Comparison of ENCODE assay signal across 21 mouse cellular contexts in genomic region chr13:98469916-98470315, GRCm38 (mm10). TPM values are rescaled to one million over a fixed set of nuclear protein-coding genes. Genes with fewer than 3 reads are reported as not detected.
DNase-seq lines count a peak whose midpoint lies in the region; TF ChIP-seq lines count a peak whose summit lies in the region.
"Had no signal": no experiment of that assay in that cellular context is flagged by ENCODE, and none has a peak within 500 bp of the region (broad histone marks: within the 10 kb centered on the region; RNA-seq: fewer than 3 reads in every experiment).

No protein-coding gene starts in this region.

- no peak overlapping the region for H3K27ac ChIP-seq in heart, embryonic 10.5 days
- 0 out of 2 replicates have a peak overlapping the region, but pooled peaks have one; percentile 8 for H3K27ac ChIP-seq in layer of hippocampus, adult 2 months
- H3K27ac ChIP-seq in forebrain, embryonic 10.5 days: no peak overlapping the region
- H3K27ac ChIP-seq: embryonic facial prominence, embryonic 13.5 days; forebrain, embryonic 12.5 days; forebrain, embryonic 15.5 days; heart, adult 2 months; hindbrain, embryonic 14.5 days; hindbrain, postnatal 0 days had no signal

- DNase-seq in heart, embryonic 10.5 days (ENCODE audit: low spot score): peak; percentile 42
- no peak for DNase-seq in heart, postnatal 4 days
- peak in 1 of 2 experiments; percentile 42 for DNase-seq in layer of hippocampus, adult 2 months (ENCODE audit: low spot score in 2 of 2)
- no peak for DNase-seq in layer of hippocampus, adult 8-10 months (ENCODE audit: low spot score in 2 of 2)
- DNase-seq in layer of hippocampus, adult 9-10 months (ENCODE audit: low spot score): peak; percentile 8
- DNase-seq in forebrain, embryonic 10.5 days (ENCODE audit: extremely low spot score, low spot score): no peak
- DNase-seq: adrenal gland, adult 2 months; adrenal gland, postnatal 14 days; cerebellum, adult 11 months; cerebellum, adult 2 months; cerebellum, adult 9-11 months; cerebellum, postnatal 25 days; gastrocnemius, postnatal 25 days; heart, postnatal 36 days had no signal

- H3K4me1 ChIP-seq in heart, embryonic 10.5 days: peaks cover 15% of the 10 kb centered on the region; the same call in 1 of the 2 replicates
- H3K4me1 ChIP-seq in forebrain, embryonic 10.5 days: no peaks in the 10 kb centered on the region
- H3K4me1 ChIP-seq: forebrain, embryonic 12.5 days; forebrain, embryonic 15.5 days had no signal

- no peak overlapping the region for H3K4me3 ChIP-seq in heart, embryonic 10.5 days
- H3K4me3 ChIP-seq in layer of hippocampus, adult 2 months: no peak overlapping the region
- H3K4me3 ChIP-seq in forebrain, embryonic 10.5 days: no peak overlapping the region
- H3K4me3 ChIP-seq: embryonic facial prominence, embryonic 13.5 days; forebrain, embryonic 12.5 days; forebrain, embryonic 15.5 days; heart, adult 2 months had no signal

- no peaks in the 10 kb centered on the region for H3K9me3 ChIP-seq in heart, embryonic 10.5 days
- H3K9me3 ChIP-seq in forebrain, embryonic 10.5 days: no peaks in the 10 kb centered on the region
- H3K9me3 ChIP-seq: embryonic facial prominence, embryonic 13.5 days; forebrain, embryonic 12.5 days; forebrain, embryonic 15.5 days had no signal

- H3K36me3 ChIP-seq in heart, embryonic 10.5 days: no peaks in the 10 kb centered on the region
- no peaks in the 10 kb centered on the region for H3K36me3 ChIP-seq in forebrain, embryonic 10.5 days (replicated peaks)
- H3K36me3 ChIP-seq: embryonic facial prominence, embryonic 13.5 days; forebrain, embryonic 12.5 days; forebrain, embryonic 15.5 days had no signal

- peak; percentile 17; the same call in 1 of the 2 replicates for TF ChIP-seq CTCF in layer of hippocampus, adult 2 months (conservative IDR thresholded peaks at IDR 0.05)

- 74% methylated on average over 4 of the region's 4 CpGs for WGBS in heart, embryonic 10.5 days
- WGBS in forebrain, embryonic 10.5 days: 80% methylated on average over 4 of the region's 4 CpGs

- 0 out of 2 replicates have a peak, but pooled peaks cover 14% of the 10 kb centered on the region for H3K27me3 ChIP-seq in heart, embryonic 10.5 days (ENCODE audit: insufficient read depth, poor library complexity, severe bottlenecking)
- peaks cover 18% of the 10 kb centered on the region for H3K27me3 ChIP-seq in forebrain, embryonic 10.5 days (ENCODE audit: poor library complexity, severe bottlenecking)
- H3K27me3 ChIP-seq: forebrain, embryonic 15.5 days had no signal

RNA-seq across cellular contexts. Expression of gene Gm10320, which starts 21.9 kb away (rescaled TPM):
- 0.48 and 0.82 TPM in 2 replicates for polyA plus RNA-seq in heart, embryonic 10.5 days (2016; fragmentation: Nextera tagmentation; extraction: Ambion mirVana)
- not detected for total RNA-seq in heart, postnatal 4 days (2021)
- not detected for total RNA-seq in layer of hippocampus, adult 2 months (2021)
- not detected for total RNA-seq in layer of hippocampus, adult 8-10 months (2022)
- 1.2 and 1.3 TPM in 2 replicates for polyA plus RNA-seq in forebrain, embryonic 10.5 days (2016; fragmentation: Nextera tagmentation; extraction: Ambion mirVana)
- total RNA-seq: adrenal gland, adult 2 months; adrenal gland, postnatal 14 days; gastrocnemius, adult 8-10 months; gastrocnemius, postnatal 25 days; heart, adult 2 months; heart, postnatal 36 days had no signal

Comparison
In these comparisons a context has a peak if more than half of its experiments do, and no peak if none do; other contexts are left out.
1. DNase-seq: peak in heart, embryonic 10.5 days (single experiment) and layer of hippocampus, adult 9-10 months (single experiment); none in heart, postnatal 4 days (single experiment), layer of hippocampus, adult 8-10 months (0 of 2) and forebrain, embryonic 10.5 days (single experiment).